Mouse (Mus musculus): ENCODE data around the gene Lcn12. TPM values are rescaled to one million over a fixed set of nuclear protein-coding genes. Genes with fewer than 3 reads are reported as not detected.
A peak's percentile ranks its signal among the peaks of the same experiment; 100 is the strongest.

Gene Lcn12
- polyA plus RNA-seq, 1 experiment = not detected

GRCm38 (mm10) chr2:25501593-25502486 is 8.1 kb upstream of the Lcn12 start, which contains the start of gene C8g:
TSS of gene C8g (minus strand) at chr2:25501719.
- peak within 1 kb of the TSS; percentile 56 for H3ac ChIP-seq (ENCODE audit: control insufficient read depth, insufficient read length)

DNA sequence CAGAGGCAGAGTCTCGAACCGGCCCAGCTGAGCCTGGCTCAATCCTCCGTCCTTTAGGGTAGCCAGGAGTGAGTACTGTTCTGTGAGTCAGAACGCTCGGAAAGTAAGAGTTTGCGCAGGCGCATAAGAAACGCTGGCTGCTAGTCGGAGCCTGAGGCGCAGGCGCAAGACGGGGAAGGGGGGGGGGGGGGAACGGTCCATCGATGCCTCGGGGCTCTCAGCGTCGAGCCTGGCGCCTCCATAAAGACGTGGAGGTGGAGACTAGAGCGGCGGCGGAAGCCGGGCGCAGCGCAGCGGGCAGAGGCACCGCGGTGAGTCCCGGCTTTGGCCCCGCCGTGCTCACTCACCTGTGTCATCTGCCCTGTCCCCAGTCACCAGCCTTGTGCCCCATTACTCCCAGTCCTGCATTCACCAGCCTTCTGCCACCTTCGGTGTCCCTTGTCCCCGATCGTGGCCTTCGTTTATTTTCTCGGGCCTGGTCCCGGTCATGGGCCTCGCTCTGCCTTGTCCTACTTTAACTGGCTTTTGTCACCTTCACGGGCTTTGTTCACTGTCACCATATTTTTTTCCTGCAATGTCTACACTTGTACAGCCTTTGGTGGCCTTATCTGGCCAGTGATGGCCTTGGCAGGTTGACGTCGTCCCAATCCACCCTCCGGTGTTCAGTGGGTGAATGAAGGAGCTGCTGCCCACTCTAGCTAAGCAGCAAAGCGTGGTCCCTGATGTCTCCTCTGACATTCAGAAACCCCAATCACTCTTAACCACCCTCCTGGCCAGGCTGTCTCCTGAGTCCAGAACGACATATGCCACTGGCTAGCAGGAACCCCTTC is 7.1 kb upstream of the Lcn12 start, which contains the start of gene Fbxw5:
TSS of gene Fbxw5 (plus strand) at position 175 of the 830 bp plus-strand sequence.
- H3K4me3 ChIP-seq = peak within 1 kb of the TSS; percentile 74
- H3K4me2 ChIP-seq (ENCODE audit: low read depth) = peak within 1 kb of the TSS; percentile 91
- peak within 1 kb of the TSS; percentile 56 for H3ac ChIP-seq (ENCODE audit: control insufficient read depth, insufficient read length)
- TF ChIP-seq USF1 (IDR thresholded peaks at IDR 0.05; ENCODE audit: low read depth) (no peak), POLR2AphosphoS2 (IDR thresholded peaks at IDR 0.05; ENCODE audit: insufficient read length, low read depth) (peak; percentile 97), MYOD1 (IDR thresholded peaks at IDR 0.05; ENCODE audit: control insufficient read depth in 1 of 3, insufficient read length in 2 of 3, low read depth in 2 of 3) (peak in 1 of 3 experiments; percentile 15), TCF3 (IDR thresholded peaks at IDR 0.05; ENCODE audit: insufficient read length, low read depth) (no peak), POLR2A (IDR thresholded peaks at IDR 0.05; ENCODE audit: insufficient read length, low read depth) (peak; percentile 97), E2F4 (IDR thresholded peaks at IDR 0.05; ENCODE audit: insufficient read depth) (no peak), REST (IDR thresholded peaks at IDR 0.05; ENCODE audit: insufficient read depth, insufficient read length) (no peak), SRF (IDR thresholded peaks at IDR 0.05; ENCODE audit: control insufficient read depth, insufficient read length, low read depth) (no peak), MAX (IDR thresholded peaks at IDR 0.05; ENCODE audit: low read depth) (no peak), MYOG (IDR thresholded peaks at IDR 0.05; ENCODE audit: control insufficient read depth in 1 of 3, insufficient read depth in 1 of 3, insufficient read length in 2 of 3, low read depth in 2 of 3) (no peak)
- H3K36me3 ChIP-seq (ENCODE audit: control insufficient read depth, insufficient read depth) = peaks cover 2% of the 10 kb centered on the region
- no peaks in the 10 kb centered on the region for H3K27me3 ChIP-seq (ENCODE audit: control insufficient read depth, insufficient read depth, insufficient read length)
- peaks cover 15% of the 10 kb centered on the region for H3K79me2 ChIP-seq (ENCODE audit: control insufficient read depth, insufficient read depth)

More at GRCm38 (mm10) chr2:25501593-25502486, 8.1 kb upstream of the Lcn12 start, which contains the start of gene C8g:
- H3K4me2 ChIP-seq (ENCODE audit: low read depth) = peak within 1 kb of the TSS; percentile 91
- no peaks in the 10 kb centered on the region for H3K27me3 ChIP-seq (ENCODE audit: control insufficient read depth, insufficient read depth, insufficient read length)
- H3K79me2 ChIP-seq (ENCODE audit: control insufficient read depth, insufficient read depth) = peaks cover 15% of the 10 kb centered on the region
- TF ChIP-seq TCF12 (IDR thresholded peaks at IDR 0.05; ENCODE audit: insufficient read depth, poor library complexity, severe bottlenecking) = no peak
- H3K4me3 ChIP-seq = peak within 1 kb of the TSS; percentile 74
- peaks cover 3% of the 10 kb centered on the region for H3K36me3 ChIP-seq (ENCODE audit: control insufficient read depth, insufficient read depth)

GRCm38 (mm10) chr2:25500071-25500575 is 6.4 kb upstream of the Lcn12 start:
- H3K36me3 ChIP-seq (ENCODE audit: control insufficient read depth, insufficient read depth) = no peaks in the 10 kb centered on the region
- H3K4me3 ChIP-seq = peak overlapping the region; percentile 74
- peak overlapping the region; percentile 87 for H3K4me2 ChIP-seq (ENCODE audit: low read depth)
- H3K27me3 ChIP-seq (ENCODE audit: control insufficient read depth, insufficient read depth, insufficient read length) = no peaks in the 10 kb centered on the region
- peaks cover 15% of the 10 kb centered on the region for H3K79me2 ChIP-seq (ENCODE audit: control insufficient read depth, insufficient read depth)
- TF ChIP-seq POLR2A (IDR thresholded peaks at IDR 0.05; ENCODE audit: insufficient read length, low read depth) (no peak), CEBPB (IDR thresholded peaks at IDR 0.05; ENCODE audit: insufficient read depth, poor library complexity, severe bottlenecking) (no peak), TCF12 (IDR thresholded peaks at IDR 0.05; ENCODE audit: insufficient read depth, poor library complexity, severe bottlenecking) (no peak), MAX (IDR thresholded peaks at IDR 0.05; ENCODE audit: low read depth) (no peak), REST (IDR thresholded peaks at IDR 0.05; ENCODE audit: insufficient read depth, insufficient read length) (no peak), MYOG (IDR thresholded peaks at IDR 0.05; ENCODE audit: control insufficient read depth in 1 of 3, insufficient read depth in 1 of 3, insufficient read length in 2 of 3, low read depth in 2 of 3) (no peak), USF1 (IDR thresholded peaks at IDR 0.05; ENCODE audit: low read depth) (no peak), SRF (IDR thresholded peaks at IDR 0.05; ENCODE audit: control insufficient read depth, insufficient read length, low read depth) (no peak), E2F4 (IDR thresholded peaks at IDR 0.05; ENCODE audit: insufficient read depth) (no peak), MYOD1 (IDR thresholded peaks at IDR 0.05; ENCODE audit: control insufficient read depth in 1 of 3, insufficient read length in 2 of 3, low read depth in 2 of 3) (no peak), POLR2AphosphoS2 (IDR thresholded peaks at IDR 0.05; ENCODE audit: insufficient read length, low read depth) (no peak), TCF3 (IDR thresholded peaks at IDR 0.05; ENCODE audit: insufficient read length, low read depth) (no peak)
- peak overlapping the region; percentile 56 for H3ac ChIP-seq (ENCODE audit: control insufficient read depth, insufficient read length)

GRCm38 (mm10) chr2:25498622-25499478 is 5.1 kb upstream of the Lcn12 start:
- H3K79me2 ChIP-seq (ENCODE audit: control insufficient read depth, insufficient read depth) = peaks cover 15% of the 10 kb centered on the region
- no peak overlapping the region for H3K4me3 ChIP-seq
- H3ac ChIP-seq (ENCODE audit: control insufficient read depth, insufficient read length) = no peak overlapping the region
- no peak overlapping the region for H3K4me2 ChIP-seq (ENCODE audit: low read depth)
- H3K27me3 ChIP-seq (ENCODE audit: control insufficient read depth, insufficient read depth, insufficient read length) = no peaks in the 10 kb centered on the region
- no peaks in the 10 kb centered on the region for H3K36me3 ChIP-seq (ENCODE audit: control insufficient read depth, insufficient read depth)
- TF ChIP-seq E2F4 (IDR thresholded peaks at IDR 0.05; ENCODE audit: insufficient read depth) (no peak), REST (IDR thresholded peaks at IDR 0.05; ENCODE audit: insufficient read depth, insufficient read length) (no peak), CEBPB (IDR thresholded peaks at IDR 0.05; ENCODE audit: insufficient read depth, poor library complexity, severe bottlenecking) (no peak), POLR2AphosphoS2 (IDR thresholded peaks at IDR 0.05; ENCODE audit: insufficient read length, low read depth) (no peak), MYOD1 (IDR thresholded peaks at IDR 0.05; ENCODE audit: control insufficient read depth in 1 of 3, insufficient read length in 2 of 3, low read depth in 2 of 3) (no peak), MYOG (IDR thresholded peaks at IDR 0.05; ENCODE audit: control insufficient read depth in 1 of 3, insufficient read depth in 1 of 3, insufficient read length in 2 of 3, low read depth in 2 of 3) (no peak), TCF3 (IDR thresholded peaks at IDR 0.05; ENCODE audit: insufficient read length, low read depth) (no peak), MAX (IDR thresholded peaks at IDR 0.05; ENCODE audit: low read depth) (no peak), TCF12 (IDR thresholded peaks at IDR 0.05; ENCODE audit: insufficient read depth, poor library complexity, severe bottlenecking) (no peak), SRF (IDR thresholded peaks at IDR 0.05; ENCODE audit: control insufficient read depth, insufficient read length, low read depth) (no peak), USF1 (IDR thresholded peaks at IDR 0.05; ENCODE audit: low read depth) (no peak), POLR2A (IDR thresholded peaks at IDR 0.05; ENCODE audit: insufficient read length, low read depth) (no peak)

Data from myocyte (in vitro differentiated cells).